Mouse (Mus musculus): ENCODE data around the gene Ppp4r4. TPM values are rescaled to one million over a fixed set of nuclear protein-coding genes. Genes with fewer than 3 reads are reported as not detected.

Ppp4r4 gene
- polyA plus RNA-seq, 1 experiment from 2014 or later = 1.3 TPM

GRCm38 (mm10) chr12:103583771-103584170 lies 51.7 kb downstream of the Ppp4r4 start:
- Histone ChIP-seq H3K4me3 (replicated peaks) (no peak overlapping the region), H3K4me1 (replicated peaks) (no peaks in the 10 kb centered on the region), H3K36me3 (no peaks in the 10 kb centered on the region), H3K9ac (no peak overlapping the region), H3K4me2 (replicated peaks) (no peak overlapping the region), H3K9me3 (no peaks in the 10 kb centered on the region), H3K27me3 (replicated peaks) (no peaks in the 10 kb centered on the region), H3K27ac (no peak overlapping the region)
- 59% methylated on average over 8 of the region's 8 CpGs for WGBS
- no peak for ATAC-seq

GRCm38 (mm10) chr12:103598411-103598810 lies 66.3 kb downstream of the Ppp4r4 start:
- WGBS = 46% methylated on average over 2 of the region's 2 CpGs
- Histone ChIP-seq H3K9ac (no peak overlapping the region), H3K4me3 (replicated peaks) (no peak overlapping the region), H3K4me2 (replicated peaks) (no peak overlapping the region), H3K36me3 (no peaks in the 10 kb centered on the region), H3K27me3 (replicated peaks) (no peaks in the 10 kb centered on the region; the same call in 1 of the 2 replicates), H3K4me1 (replicated peaks) (no peaks in the 10 kb centered on the region), H3K27ac (no peak overlapping the region), H3K9me3 (no peaks in the 10 kb centered on the region)
- peak; percentile 79 for ATAC-seq

GRCm38 (mm10) chr12:103600364-103600763 lies 68.3 kb downstream of the Ppp4r4 start:
- Histone ChIP-seq H3K4me1 (replicated peaks) (no peaks in the 10 kb centered on the region), H3K9me3 (no peaks in the 10 kb centered on the region), H3K9ac (no peak overlapping the region), H3K4me3 (replicated peaks) (no peak overlapping the region), H3K4me2 (replicated peaks) (no peak overlapping the region), H3K27me3 (replicated peaks) (no peaks in the 10 kb centered on the region; the same call in 1 of the 2 replicates), H3K27ac (no peak overlapping the region), H3K36me3 (no peaks in the 10 kb centered on the region)
- WGBS = 42% methylated on average over 3 of the region's 3 CpGs
- ATAC-seq = no peak

- 84% methylated on average over 3 of the region's 3 CpGs for WGBS
- no peak for ATAC-seq
- Histone ChIP-seq H3K4me2 (replicated peaks) (no peak overlapping the region), H3K4me3 (replicated peaks) (no peak overlapping the region), H3K27me3 (replicated peaks) (no peaks in the 10 kb centered on the region; the same call in 1 of the 2 replicates), H3K9ac (no peak overlapping the region), H3K36me3 (no peaks in the 10 kb centered on the region), H3K27ac (no peak overlapping the region), H3K4me1 (replicated peaks) (no peaks in the 10 kb centered on the region), H3K9me3 (no peaks in the 10 kb centered on the region)
These were observed 69.8 kb downstream of the Ppp4r4 start for GRCm38 (mm10) chr12:103601839-103602238.

- 83% methylated on average over 1 of the region's 1 CpGs for WGBS
- peak; percentile 51 for ATAC-seq
- H3K9me3 ChIP-seq = no peaks in the 10 kb centered on the region
- no peaks in the 10 kb centered on the region for H3K27me3 ChIP-seq (replicated peaks)
- H3K4me1 ChIP-seq (replicated peaks) = no peaks in the 10 kb centered on the region
- no peaks in the 10 kb centered on the region for H3K36me3 ChIP-seq
- H3K9ac ChIP-seq = no peak overlapping the region
- H3K4me2 ChIP-seq (replicated peaks) = no peak overlapping the region
- no peak overlapping the region for H3K27ac ChIP-seq
- no peak overlapping the region for H3K4me3 ChIP-seq (replicated peaks)
These were observed 83.1 kb downstream of the Ppp4r4 start for GRCm38 (mm10) chr12:103615141-103615540.

GRCm38 (mm10) chr12:103615734-103616133 lies 83.7 kb downstream of the Ppp4r4 start:
- Histone ChIP-seq H3K9me3 (no peaks in the 10 kb centered on the region), H3K4me2 (replicated peaks) (no peak overlapping the region), H3K4me3 (replicated peaks) (no peak overlapping the region), H3K27ac (no peak overlapping the region), H3K27me3 (replicated peaks) (no peaks in the 10 kb centered on the region), H3K9ac (no peak overlapping the region), H3K4me1 (replicated peaks) (no peaks in the 10 kb centered on the region), H3K36me3 (no peaks in the 10 kb centered on the region)
- ATAC-seq = no peak
- 69% methylated on average over 4 of the region's 4 CpGs for WGBS

- H3K36me3 ChIP-seq = no peaks in the 10 kb centered on the region
- no peak overlapping the region; the same call in 1 of the 2 replicates for H3K4me2 ChIP-seq (replicated peaks)
- H3K27ac ChIP-seq = no peak overlapping the region
- H3K4me3 ChIP-seq (replicated peaks) = no peak overlapping the region
- peak; percentile 59 for ATAC-seq
- H3K9me3 ChIP-seq = no peaks in the 10 kb centered on the region
- 59% methylated on average over 10 of the region's 10 CpGs for WGBS
- H3K9ac ChIP-seq = no peak overlapping the region
- no peaks in the 10 kb centered on the region for H3K4me1 ChIP-seq (replicated peaks)
- H3K27me3 ChIP-seq (replicated peaks) = no peaks in the 10 kb centered on the region
These were observed 84.8 kb downstream of the Ppp4r4 start for GRCm38 (mm10) chr12:103616860-103617261.

GRCm38 (mm10) chr12:103631203-103631612 lies 99.1 kb downstream of the Ppp4r4 start, which contains the start of gene Serpina10:
TSS of gene Serpina10 (minus strand) at chr12:103631444.
- 0 out of 2 replicates have a peak, but pooled peaks cover 2% of the 10 kb centered on the region for H3K4me1 ChIP-seq (replicated peaks)
- H3K9me3 ChIP-seq = no peaks in the 10 kb centered on the region
- no peak within 1 kb of the TSS for H3K4me2 ChIP-seq (replicated peaks)
- no peak within 1 kb of the TSS for H3K27ac ChIP-seq
- H3K4me3 ChIP-seq (replicated peaks) = no peak within 1 kb of the TSS
- WGBS = 63% methylated on average over 3 of the region's 3 CpGs
- peak; percentile 66; the same call in 1 of the 2 replicates for ATAC-seq
- H3K9ac ChIP-seq = no peak within 1 kb of the TSS
- H3K36me3 ChIP-seq = no peaks in the 10 kb centered on the region
- H3K27me3 ChIP-seq (replicated peaks) = no peaks in the 10 kb centered on the region

GRCm38 (mm10) chr12:103634430-103634829 lies 102.3 kb downstream of the Ppp4r4 start:
- 94% methylated on average over 2 of the region's 2 CpGs for WGBS
- no peak for ATAC-seq
- Histone ChIP-seq H3K4me2 (replicated peaks) (no peak overlapping the region), H3K4me3 (replicated peaks) (no peak overlapping the region), H3K36me3 (no peaks in the 10 kb centered on the region), H3K9me3 (no peaks in the 10 kb centered on the region), H3K27me3 (replicated peaks) (no peaks in the 10 kb centered on the region), H3K4me1 (replicated peaks) (0 out of 2 replicates have a peak, but pooled peaks cover 2% of the 10 kb centered on the region), H3K27ac (no peak overlapping the region), H3K9ac (no peak overlapping the region)

GRCm38 (mm10) chr12:103635846-103636245 lies 103.8 kb downstream of the Ppp4r4 start:
- no peaks in the 10 kb centered on the region for H3K9me3 ChIP-seq
- no peak overlapping the region for H3K4me2 ChIP-seq (replicated peaks)
- 0 out of 2 replicates have a peak, but pooled peaks cover 2% of the 10 kb centered on the region for H3K4me1 ChIP-seq (replicated peaks)
- no peak for ATAC-seq
- no peak overlapping the region for H3K27ac ChIP-seq
- H3K4me3 ChIP-seq (replicated peaks) = no peak overlapping the region
- no peak overlapping the region for H3K9ac ChIP-seq
- H3K27me3 ChIP-seq (replicated peaks) = no peaks in the 10 kb centered on the region
- no peaks in the 10 kb centered on the region for H3K36me3 ChIP-seq
- 77% methylated on average over 2 of the region's 2 CpGs for WGBS

- no peak for ATAC-seq
- no peaks in the 10 kb centered on the region for H3K27me3 ChIP-seq (replicated peaks)
- no peak overlapping the region for H3K9ac ChIP-seq
- H3K36me3 ChIP-seq = no peaks in the 10 kb centered on the region
- H3K4me3 ChIP-seq (replicated peaks) = no peak overlapping the region
- WGBS = 2% methylated on average over 2 of the region's 2 CpGs
- no peak overlapping the region for H3K4me2 ChIP-seq (replicated peaks)
- no peak overlapping the region for H3K27ac ChIP-seq
- no peaks in the 10 kb centered on the region for H3K4me1 ChIP-seq (replicated peaks)
- no peaks in the 10 kb centered on the region for H3K9me3 ChIP-seq
These were observed 111.3 kb downstream of the Ppp4r4 start for GRCm38 (mm10) chr12:103643336-103643735.

GRCm38 (mm10) chr12:103643818-103644217 lies 111.7 kb downstream of the Ppp4r4 start:
- no peak overlapping the region for H3K27ac ChIP-seq
- no peak overlapping the region for H3K4me3 ChIP-seq (replicated peaks)
- H3K4me1 ChIP-seq (replicated peaks) = no peaks in the 10 kb centered on the region
- H3K4me2 ChIP-seq (replicated peaks) = no peak overlapping the region
- 88% methylated on average over 3 of the region's 3 CpGs for WGBS
- H3K36me3 ChIP-seq = no peaks in the 10 kb centered on the region
- no peaks in the 10 kb centered on the region for H3K27me3 ChIP-seq (replicated peaks)
- no peaks in the 10 kb centered on the region for H3K9me3 ChIP-seq
- H3K9ac ChIP-seq = no peak overlapping the region
- no peak for ATAC-seq

- H3K4me3 ChIP-seq (replicated peaks) = no peak overlapping the region
- H3K27ac ChIP-seq = no peak overlapping the region
- H3K9me3 ChIP-seq = no peaks in the 10 kb centered on the region
- H3K4me1 ChIP-seq (replicated peaks) = no peaks in the 10 kb centered on the region
- H3K27me3 ChIP-seq (replicated peaks) = no peaks in the 10 kb centered on the region
- ATAC-seq = no peak
- H3K36me3 ChIP-seq = no peaks in the 10 kb centered on the region
- no peak overlapping the region for H3K4me2 ChIP-seq (replicated peaks)
- 40% methylated on average over 5 of the region's 5 CpGs for WGBS
- H3K9ac ChIP-seq = no peak overlapping the region
These were observed 112.5 kb downstream of the Ppp4r4 start for GRCm38 (mm10) chr12:103644601-103645000.
